Mouse (Mus musculus): ENCODE results near the gene Hsdl2. TPM values are rescaled to one million over a fixed set of nuclear protein-coding genes. Genes with fewer than 3 reads are reported as not detected.
"Not testable (repeated sequence)": the region's sequence is repeated elsewhere in the genome, so short reads cannot be mapped to it uniquely, and the experiment has no call there.

Hsdl2 gene
- 25.8 and 36.0 TPM in 2 replicates for total RNA-seq (2014; fragmentation: Nextera tagmentation)
- total RNA-seq (2017): 58.1 and 61.4 TPM in 2 replicates

DNA sequence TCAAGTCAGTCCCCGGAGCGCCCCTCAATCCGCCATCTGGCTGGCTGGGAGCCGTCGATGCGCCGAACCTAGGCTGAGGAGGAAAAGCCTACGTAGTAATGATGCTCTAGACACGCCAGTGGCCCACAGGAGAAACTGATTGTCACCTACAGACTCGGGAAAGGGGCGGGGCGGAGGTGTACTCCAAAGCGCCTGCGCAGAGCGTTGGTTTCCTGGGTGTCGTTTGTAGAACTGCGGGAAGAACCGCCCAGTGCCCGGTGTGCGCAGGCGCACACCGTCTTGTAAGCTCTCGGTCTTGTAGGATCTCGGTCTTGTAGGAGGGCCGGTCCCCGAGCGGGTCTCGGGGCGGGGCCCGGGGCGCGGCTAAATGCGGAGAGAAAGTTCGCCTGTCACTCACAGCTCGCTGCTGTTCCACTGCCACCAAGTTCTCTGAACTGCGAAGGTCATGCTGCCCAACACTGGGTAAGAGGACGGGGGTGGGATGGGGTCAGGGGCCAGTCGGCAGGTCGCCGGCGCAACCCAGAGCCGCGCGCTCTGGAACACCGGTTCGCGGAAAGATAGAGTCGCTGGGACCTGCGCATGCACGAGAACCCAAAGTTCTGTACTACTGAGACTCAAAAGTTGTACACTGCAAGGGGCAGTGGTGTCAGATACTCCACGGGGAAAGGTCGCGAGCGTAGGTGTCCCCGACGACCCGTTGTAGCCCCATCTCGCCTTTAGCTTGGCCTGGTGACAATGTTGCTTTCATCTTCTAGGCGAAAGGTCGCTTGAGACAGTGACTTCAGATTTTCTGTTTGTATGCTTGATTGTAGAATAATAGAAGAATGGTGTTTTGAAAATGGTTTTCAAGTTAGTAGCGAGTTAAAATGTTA lies at the start of gene Hsdl2:
TSS of gene Hsdl2 (plus strand) at position 250 of the 872 bp plus-strand sequence.
- ATAC-seq (replicated peaks; ENCODE audit: poor library complexity, severe bottlenecking): peak; percentile 91

DNA sequence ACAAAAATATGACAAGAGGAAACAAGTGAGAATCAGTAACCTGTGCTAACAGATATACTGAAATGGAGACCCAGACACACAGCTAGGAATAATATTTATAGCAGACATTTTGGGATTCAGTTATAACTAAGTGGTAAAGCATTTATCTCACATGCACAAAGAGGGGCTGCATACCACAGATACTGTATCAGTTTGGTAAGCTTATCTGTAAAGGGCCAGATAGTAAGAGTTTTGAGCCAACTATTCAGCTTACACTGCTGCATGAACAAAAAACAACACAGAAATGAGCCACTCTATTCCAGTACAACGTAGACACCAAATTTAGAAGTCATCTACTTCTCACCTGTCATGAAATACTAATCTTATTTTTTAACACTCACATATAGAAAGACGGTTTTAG lies 48.1 kb upstream of the Hsdl2 start:
- ATAC-seq (replicated peaks; ENCODE audit: poor library complexity, severe bottlenecking): no peak

DNA sequence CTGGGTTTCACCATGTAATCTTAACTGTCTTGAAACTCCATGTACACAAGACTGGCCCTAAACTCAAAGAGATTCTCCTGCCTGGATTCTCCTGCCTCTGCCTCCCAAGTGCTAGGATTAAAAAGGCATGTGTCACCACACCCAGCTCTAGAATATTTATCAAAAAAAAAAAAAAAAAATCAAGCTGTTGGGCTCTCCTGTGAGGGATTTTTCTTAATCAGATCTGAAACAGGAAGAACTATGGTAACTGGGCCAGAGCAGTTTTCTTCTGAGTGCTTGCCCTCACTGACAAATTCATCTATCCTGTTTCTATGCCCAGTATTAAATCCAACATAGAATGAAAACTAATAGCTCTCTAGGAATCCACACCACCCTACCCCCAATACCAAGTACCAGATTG lies 45.7 kb upstream of the Hsdl2 start:
- no peak for ATAC-seq (replicated peaks; ENCODE audit: poor library complexity, severe bottlenecking)

DNA sequence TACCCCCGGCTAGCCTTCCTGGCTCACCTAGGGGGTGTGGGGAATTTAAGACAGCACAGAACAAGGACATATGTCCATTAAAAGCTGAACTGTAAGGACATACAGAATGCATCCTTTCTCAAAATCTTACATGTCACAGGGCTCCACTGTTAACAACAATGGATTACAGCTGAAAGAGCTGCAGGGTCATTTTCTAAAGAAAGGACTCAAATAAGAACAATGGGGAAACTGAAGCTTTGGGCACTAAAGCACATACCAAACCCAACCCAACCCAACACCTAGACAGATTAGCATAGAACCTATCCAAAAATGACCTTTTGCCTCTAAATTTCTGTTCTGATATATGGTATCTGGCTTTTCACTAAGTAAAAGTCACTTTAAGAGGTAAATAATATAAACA lies 45.1 kb upstream of the Hsdl2 start:
- ATAC-seq (replicated peaks; ENCODE audit: poor library complexity, severe bottlenecking): no peak

DNA sequence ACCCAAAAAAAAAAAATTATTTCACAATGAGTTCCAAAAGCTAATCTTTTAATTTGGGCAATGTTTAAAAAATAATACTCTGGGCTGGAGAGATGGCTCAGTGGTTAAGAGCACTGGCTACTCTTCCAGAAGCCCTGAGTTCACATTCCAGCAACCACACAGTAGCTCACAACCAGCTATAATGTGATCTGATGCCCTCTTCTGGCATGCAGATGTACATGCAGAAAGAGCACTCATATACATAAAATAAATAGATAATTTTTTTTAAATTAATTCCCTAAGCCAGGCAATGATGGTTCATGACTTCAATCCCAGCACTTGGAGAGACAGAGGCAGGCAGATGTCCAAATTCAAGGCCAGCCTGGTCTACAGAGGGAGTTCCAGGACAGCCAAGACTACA lies 38.4 kb upstream of the Hsdl2 start:
- no peak for ATAC-seq (replicated peaks; ENCODE audit: poor library complexity, severe bottlenecking)

DNA sequence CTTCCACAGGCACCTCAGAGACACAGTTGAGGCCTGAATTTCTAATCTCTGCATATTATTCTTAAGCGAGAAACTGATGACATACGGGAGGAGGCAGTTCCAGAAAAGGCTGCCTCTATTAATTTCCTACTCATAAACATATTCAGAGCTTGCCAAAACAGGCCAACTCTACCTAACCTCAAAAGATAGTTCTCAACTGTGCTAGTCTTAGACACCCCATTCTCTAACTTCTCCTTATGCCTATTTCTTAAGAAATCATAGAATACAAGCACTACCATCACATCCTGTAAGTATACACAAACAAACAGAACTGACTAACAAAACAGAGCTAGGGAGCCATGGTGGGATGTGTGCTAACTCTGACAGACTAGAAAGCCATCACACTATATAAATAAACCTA lies 36.7 kb upstream of the Hsdl2 start:
- ATAC-seq (replicated peaks; ENCODE audit: poor library complexity, severe bottlenecking): peak; percentile 24

DNA sequence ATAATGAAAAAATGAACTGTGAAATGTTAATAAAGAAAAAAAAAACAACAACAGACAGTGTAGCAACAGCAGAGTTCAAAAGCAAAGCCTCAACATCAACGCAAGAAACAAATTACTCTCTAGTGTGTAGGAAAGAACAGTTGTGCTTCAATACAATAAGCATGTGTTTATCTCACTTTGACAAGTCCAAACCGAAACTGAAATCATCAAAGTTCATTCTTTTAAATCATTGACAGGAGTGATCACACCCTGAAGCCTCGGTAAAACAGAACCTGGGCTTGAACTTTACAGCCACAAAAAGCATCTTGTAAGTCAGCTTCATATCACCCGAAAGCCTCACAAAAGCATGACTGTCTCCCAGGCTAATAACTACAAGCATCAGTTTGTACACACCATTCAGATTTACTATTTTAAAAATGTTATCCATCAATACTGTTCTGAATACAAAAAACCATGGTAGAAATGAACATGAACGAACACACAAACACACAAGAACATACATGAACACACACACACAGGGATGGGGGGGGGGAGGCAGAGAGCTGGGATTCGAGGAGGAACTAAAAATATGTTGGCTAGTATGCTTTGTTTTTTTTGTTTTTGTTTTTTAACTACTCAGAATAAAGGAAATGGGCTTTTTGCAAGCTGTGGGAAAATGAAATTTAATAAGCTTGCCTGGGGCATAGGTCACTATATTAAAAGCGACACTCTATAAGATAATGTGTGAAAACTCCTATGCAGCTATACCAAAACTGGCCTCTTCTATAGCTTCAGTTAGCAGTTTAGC lies 34.9 kb upstream of the Hsdl2 start:
- ATAC-seq (replicated peaks; ENCODE audit: poor library complexity, severe bottlenecking): no peak

DNA sequence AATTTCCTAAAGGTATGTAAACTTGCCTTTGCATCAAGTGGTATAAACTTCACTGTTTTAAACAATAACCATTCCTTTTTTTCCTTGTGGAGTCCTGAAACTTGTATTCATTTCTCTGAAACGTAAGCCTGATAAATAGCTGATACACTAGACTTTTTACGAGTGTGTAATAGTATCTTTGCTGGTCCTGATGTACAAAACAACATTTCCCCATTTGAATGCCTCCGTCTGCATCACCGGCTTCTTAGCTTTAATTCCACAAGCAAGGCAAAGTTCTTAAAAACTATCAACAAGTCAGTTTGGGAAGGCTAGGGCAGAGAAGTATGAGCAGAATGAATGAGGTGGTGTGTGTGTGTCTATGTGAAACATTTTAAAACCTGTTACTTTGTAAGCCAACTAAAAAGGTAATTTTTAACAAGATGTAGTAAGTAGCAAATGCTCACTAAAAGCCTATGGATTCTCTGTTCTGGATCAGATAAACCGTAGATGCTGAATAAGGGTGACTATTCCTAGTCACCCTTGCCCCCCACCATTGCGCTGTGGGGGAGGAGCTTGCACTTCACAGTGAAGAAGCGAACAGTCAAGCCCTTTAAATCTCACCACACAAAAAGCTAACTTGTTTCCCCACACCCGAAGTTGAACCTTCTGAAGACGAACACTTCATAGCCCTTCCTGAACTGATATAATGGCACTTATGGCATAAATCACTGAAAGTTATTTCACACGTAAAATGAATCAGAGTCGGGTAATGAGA lies 34.0 kb upstream of the Hsdl2 start:
- 0 out of 2 replicates have a peak, but pooled peaks have one; percentile 10 for ATAC-seq (replicated peaks; ENCODE audit: poor library complexity, severe bottlenecking)

DNA sequence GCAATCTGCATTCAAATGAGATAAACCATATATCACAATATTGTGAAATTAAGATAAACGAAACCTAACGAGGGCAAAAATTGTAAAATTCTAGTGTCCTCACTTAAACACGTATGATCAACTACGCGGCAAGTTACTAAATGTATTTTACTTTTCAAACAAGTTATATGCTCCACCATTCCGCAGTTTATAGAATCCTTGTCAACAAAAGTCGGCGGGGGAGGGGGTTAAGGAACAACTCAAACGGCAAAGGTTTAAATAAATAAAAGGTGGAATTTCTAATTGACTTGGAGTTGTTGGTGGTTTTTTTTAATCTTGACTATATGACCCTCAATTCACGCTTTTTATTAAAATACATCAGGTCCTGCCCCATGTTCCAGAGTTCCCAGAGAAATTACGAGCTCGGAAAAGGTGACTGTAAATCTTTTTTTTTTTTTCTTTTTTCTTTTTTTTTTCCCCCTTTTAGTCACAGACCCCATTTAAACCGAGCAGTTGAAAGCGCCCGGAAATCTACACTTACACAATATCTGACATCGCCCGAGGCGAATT lies 33.3 kb upstream of the Hsdl2 start:
- ATAC-seq (replicated peaks; ENCODE audit: poor library complexity, severe bottlenecking): no peak; the same call in 1 of the 2 replicates

DNA sequence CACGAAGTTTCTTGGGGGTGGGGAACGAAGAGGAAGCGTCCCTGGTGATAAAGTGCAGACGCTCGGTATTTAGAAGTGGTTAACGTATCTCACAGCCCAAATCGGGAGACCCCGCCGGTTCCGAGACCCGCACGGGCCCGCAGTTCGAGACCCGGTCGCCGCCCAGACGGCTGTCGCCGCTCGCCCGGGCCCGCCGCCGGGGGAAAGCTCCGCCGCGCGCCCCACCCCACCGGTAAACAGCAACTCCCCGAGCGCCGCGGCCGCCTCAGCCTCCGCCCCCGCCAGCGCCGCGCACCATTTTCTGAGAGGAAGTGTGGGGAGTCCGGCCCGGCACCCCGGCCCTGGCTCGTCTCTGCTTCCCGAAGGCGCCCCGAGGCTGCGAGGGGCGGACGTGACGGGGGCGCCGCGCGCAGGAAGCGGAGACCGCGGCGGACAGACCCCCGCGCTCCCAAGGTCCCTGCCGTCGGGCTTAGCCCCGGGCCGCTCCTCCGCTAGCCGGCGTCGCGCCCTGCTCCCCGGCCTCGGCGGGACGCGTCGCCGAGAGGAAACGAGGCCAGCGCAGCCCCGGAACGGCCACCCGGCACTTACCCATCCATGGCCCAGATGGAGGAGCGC lies 32.7 kb upstream of the Hsdl2 start:
- peak; percentile 39 for ATAC-seq (replicated peaks; ENCODE audit: poor library complexity, severe bottlenecking)

DNA sequence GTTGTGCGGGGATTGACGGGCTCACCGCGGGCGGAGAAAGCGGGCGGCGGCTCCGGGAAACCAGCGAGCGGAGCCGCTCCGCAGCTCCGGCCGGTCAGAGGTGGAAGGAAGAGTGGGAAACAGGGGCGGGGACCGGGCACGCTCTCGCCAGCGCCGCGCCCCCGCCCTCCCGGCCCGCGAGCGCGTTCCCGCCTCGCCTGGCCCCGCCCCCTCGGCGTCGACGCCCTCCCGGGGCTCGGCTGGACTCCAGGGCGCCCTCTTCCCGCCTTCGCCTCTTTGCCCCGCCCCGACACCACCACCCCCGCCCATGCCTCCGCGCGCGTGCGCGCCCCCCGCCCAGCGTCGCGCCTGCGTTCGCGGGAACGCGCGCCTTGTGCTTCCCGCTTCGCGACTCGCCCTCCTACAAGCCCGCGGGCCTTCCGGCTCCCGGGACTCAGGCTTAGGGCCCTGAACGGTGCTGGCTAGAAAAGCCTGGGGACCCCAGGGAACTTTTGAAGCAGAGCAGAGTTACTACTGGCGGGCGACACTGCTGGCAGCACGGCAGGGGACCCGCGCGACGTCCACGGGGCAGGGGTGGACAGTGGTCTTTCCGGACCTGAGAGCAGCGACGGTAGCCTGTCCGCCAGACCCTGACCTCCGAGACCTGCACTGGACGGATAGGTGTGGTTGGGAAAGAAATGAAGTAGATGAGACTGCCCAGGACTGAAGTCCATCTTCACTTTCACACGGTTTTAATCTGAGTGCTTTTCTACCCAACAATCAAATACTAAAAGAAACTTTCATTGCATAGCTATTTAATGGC lies 32.0 kb upstream of the Hsdl2 start, which contains the start of gene Ptbp3:
TSS of gene Ptbp3 (minus strand) at position 190 of the 802 bp plus-strand sequence.
- peak; percentile 70 for ATAC-seq (replicated peaks; ENCODE audit: poor library complexity, severe bottlenecking)

DNA sequence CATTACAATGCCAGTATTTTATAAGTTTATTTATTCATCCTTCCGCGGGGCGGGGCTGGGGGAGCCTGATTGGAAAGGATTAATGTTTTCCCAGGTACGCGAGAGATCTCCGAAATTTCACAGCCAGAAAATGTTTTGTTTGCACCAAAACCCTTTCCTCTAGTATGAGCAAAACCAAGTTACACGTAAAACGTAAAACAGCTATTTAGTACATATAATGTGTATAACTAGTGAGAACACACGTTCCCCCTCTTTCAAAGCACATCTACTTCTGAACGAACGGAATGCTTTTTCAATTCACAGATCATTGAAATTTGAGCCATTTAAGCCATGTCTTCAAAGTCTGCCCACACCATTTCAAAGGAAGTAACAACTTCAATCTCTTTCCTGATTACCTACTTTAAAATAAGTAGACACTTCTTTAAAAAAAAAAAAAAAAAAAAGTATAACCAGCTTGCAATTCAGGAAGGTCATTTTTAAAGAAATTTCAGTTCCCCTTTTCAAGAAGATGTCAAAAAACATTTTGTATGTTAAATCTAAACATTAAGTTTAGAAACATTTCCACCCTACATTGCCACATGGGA lies 31.3 kb upstream of the Hsdl2 start:
- 0 out of 2 replicates have a peak, but pooled peaks have one; percentile 9 for ATAC-seq (replicated peaks; ENCODE audit: poor library complexity, severe bottlenecking)

DNA sequence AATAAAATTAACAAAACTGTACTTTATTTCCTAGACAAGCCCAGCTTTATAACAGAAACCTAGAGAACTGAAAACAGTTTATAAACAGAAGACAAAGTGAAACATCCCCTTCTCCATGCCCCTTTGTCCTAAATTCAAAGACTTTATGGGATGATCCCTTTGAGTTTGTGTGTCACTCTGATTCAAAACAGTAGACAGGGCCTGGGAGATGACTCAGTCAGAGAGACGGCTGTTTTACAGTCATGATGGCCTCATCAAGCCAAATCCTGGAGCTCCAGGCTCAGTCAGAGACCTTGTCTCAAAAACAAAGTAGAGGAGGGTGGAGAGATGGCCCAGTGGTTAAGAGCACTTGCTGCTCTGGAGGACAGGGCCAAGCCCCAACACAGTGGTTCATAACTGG lies 29.5 kb upstream of the Hsdl2 start:
- no peak for ATAC-seq (replicated peaks; ENCODE audit: poor library complexity, severe bottlenecking)

DNA sequence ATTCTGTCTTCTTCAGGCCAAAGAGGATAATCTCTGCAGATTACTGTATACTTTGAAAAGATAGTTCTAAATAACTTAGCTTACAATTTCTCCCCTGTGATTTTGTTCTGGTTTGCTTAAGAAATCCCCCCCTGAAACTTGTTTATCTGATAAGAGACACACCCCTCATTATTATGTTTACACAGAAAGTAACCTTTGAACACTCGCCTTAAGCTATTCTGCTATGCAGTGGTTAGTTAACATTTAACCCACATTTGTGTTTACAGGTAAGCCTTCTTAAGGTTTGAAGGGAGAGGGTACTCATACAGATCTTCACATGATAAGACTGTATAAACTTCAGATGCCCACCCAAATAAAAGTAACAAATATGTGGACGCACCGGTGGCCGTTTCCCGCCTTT lies 28.5 kb upstream of the Hsdl2 start:
- ATAC-seq (replicated peaks; ENCODE audit: poor library complexity, severe bottlenecking): no peak

DNA sequence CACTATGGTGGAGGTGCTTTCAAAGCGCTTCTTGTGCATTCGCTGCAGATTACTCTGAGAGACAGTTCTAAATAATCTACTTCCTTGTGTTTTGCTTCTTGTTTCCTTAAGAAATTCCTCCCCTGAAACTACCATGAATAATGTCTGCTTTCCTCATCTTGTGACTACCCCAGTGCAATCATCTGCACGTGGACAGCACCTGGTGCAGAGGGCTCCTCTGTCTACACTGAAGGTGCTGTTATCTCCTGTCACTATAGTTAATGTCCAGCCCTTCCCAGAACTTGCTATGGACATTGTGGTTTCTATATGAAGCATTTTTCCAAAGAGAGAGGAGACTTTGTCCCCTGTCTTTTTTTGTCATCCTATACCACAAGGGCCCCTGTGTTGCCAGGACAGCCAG lies 27.8 kb upstream of the Hsdl2 start:
- no peak for ATAC-seq (replicated peaks; ENCODE audit: poor library complexity, severe bottlenecking)

DNA sequence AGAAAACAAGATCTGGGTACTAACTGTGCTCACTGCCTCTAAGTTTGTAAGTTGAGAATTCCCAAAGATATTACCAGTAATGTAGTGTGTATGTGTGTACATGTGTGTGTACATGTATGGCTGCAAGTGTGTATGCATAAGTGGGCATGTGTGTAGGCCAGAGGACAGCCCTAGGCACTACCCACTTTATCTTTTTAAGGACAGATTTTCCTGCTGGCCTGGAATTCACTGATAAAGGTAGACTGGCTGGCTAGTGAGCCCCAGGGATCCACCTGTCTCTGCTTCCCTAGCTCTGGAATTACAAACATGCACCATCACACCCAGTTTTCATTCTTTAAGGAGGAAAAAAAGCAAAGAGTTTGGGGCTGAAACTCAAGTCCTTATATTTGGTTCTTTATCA lies 26.2 kb upstream of the Hsdl2 start:
- no peak for ATAC-seq (replicated peaks; ENCODE audit: poor library complexity, severe bottlenecking)

DNA sequence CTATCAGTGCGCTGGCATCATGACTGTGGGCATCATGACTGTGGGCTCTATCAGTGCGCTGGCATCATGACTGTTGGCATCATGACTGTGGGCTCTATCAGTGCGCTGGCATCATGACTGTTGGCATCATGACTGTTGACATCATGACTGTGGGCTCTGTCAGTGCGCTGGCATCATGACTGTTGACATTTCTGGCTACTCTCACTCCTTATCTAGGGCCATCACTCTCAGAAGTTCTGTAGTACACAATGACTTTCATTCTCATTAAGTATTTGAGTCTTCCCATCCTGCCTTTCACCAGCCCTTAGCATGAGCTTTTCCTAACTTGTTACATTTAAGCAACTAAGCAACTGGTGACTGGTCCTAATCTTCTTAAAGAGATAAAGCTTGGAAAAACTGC lies 24.0 kb upstream of the Hsdl2 start:
- not testable (repeated sequence) for ATAC-seq (replicated peaks; ENCODE audit: poor library complexity, severe bottlenecking)

DNA sequence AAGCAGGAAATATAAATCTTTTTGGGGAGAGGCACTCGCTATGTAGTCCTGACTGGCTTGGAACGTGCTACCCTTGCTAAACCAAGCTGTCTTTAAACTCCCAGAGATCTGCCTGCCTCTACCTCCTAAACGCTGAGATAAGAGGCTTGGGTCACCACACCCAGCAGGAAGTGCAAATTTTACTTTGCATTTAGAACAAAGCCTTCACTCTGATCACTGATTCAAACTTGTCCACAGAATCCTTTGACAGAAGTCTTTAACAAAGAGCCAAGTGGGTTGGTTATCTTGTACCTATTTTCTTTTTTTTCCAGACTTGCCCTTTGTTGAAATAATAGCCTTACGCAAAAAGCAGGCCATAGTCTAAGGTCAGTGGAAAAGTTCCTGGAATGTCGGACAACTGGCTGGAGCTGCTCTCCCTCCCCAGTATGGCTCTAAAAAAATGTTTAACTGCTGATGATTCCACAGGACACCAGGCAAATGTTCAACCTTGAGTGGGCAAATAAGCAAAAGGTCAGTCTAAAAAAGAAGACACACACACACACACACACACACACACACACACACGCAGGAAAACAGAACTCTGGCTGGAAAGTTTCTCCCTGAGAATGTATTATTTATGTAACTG lies 23.2 kb upstream of the Hsdl2 start:
- no peak for ATAC-seq (replicated peaks; ENCODE audit: poor library complexity, severe bottlenecking)

Data from granulocyte monocyte progenitor cell, adult 5-6 weeks (primary cell).